Mouse (Mus musculus) right cerebral cortex, postnatal 4 days (tissue): ENCODE data around the gene Tgm3.

Experiments used
- DNase-seq: peaks from one replicate; pipeline ENCODE4 v3.0.0-alpha.2; 2022

The Tgm3 gene

DNA sequence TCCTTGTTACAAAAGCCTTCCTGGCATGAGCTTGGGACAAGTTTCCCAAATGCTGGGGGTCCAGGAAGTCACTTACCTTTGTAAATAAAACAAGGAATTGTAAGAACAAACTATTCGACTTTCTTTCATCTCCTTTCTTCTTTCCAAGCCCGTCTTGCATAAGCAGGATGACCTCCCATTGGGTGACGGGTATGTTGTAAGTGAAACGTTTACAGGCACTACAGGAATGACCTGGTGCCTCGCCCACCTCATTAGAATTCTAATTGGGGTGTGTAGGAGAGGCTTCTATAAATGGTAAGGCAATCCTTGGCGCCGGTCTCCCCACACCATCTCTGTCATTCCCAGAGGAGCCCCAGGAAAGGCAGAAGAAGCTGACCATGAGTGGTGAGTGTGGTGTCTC is at the start of gene Tgm3:
Tgm3 (plus strand) TSS at position 324 of the 400 bp plus-strand sequence.
- DNase-seq, result no peak

DNA sequence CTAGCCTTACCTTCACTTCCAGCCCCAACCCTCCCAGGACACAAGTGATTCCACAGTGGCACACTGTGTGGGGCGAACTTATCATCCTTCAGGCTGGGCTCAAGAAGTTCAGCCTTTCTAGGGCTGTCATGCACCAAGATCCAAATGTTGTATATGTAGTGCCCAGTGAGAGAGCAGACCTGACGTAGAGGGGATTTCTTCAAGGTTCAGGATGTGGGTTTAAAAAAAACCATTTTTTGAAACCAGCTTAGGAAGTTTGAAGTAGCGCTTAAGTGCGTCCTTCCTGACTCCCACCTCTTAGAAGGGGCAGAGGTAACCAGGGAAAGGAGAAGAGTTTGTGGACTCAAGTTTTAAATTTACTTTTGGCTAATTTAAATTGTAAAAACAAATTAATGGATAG is 31.5 kb upstream of the Tgm3 start:
- DNase-seq, result no peak

DNA sequence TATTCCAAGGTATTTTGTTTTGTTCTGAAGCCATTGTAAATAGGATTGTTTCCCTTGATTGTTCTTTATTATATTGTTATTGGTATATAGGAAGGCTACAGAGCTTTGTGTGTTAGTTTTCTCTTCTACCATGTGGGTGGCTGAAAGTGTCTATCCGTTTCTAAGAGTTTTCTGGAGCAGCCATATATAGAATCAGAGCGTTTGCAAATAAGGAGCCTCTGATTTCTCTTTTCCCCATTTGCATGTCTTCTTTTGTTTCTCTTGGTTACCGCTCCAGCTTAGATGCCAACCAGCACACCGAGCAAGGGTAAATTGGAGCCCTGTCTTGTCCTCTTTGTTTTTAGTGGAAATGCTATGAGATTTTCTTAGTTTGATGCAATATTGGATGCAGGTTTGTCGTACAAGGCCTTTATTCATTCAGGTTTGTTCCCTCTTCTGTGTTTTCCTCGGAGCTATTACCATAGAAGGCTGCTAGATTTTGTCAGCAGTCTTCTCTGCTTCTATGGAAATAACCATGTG is 24.6 kb upstream of the Tgm3 start:
- DNase-seq, result no peak

DNA sequence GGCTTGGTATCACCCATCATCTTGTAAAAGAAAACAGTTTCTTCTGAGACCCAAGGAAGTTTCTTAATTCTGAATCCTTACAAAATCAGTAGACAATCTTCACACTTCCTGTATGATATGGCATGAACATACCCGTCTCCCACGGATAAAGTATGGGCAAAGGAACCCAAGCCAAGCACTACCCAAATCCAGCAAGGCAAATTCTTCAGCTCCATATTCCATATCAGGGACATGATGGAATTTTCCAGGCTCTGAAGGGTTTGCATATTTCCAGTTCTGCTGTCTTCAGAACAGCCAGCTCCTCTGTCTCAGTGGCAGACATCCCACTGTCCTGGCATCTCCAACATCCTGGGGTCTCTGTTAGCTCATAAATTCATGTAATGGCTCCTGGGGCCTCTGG is 22.5 kb upstream of the Tgm3 start:
- DNase-seq, result no peak

DNA sequence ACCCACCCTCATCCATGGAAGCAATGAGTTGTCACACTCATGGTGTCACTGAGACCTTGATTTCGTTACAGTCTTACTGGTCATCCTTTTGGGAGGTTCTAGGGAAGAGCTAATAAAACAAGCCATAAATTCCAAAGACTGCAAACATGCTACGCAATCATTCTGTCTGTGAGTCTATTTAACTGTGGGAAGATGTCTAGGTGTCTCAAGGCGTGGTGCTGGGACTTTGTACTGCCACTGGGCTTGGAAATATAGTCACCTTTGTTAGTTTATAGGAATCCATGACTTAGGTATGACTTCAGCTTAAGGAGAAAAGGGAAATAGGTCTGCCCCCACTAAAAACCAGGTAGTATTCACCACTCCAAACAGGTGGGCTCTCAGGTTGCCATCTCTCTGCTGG is 17.7 kb upstream of the Tgm3 start:
- DNase-seq, result no peak

DNA sequence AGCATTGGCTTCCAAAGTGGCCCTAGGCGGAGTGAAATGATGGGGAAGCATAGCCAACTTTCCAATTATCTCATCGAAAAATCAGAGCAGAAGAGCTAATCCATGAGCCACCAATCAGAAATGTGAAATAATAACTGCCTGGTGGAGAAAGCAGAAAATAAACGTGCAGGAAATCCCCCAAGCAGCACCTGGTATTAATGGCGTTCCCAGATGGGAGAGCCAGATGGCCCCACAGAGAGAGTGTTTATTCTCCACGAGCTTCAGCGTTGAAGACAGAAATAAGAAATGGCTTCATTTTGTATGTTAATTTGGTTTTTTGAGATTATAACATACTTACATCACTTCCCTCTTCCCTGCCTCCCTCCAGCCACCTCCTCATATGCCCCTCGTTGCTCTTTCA is 13.7 kb upstream of the Tgm3 start:
- peak; percentile 44 for DNase-seq

DNA sequence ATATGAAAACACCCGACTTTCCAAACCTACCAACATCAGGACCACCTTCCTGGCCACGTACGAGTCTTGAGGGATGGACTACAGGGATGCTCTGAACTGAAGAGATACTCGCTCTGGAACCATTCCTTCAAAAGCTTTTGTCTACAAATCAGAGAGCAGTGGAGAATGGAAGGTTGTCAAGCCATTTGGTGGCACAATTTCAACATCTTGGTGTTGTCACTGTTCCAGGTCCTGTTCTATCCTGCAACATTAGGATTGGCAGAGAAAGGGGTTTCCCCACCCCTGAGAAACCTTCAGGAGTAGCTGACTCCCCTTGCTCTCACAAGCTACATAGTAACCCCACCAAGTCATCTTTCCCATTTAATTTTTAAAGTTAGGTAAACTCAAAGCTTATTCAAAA is 12.9 kb upstream of the Tgm3 start:
- no peak for DNase-seq

DNA sequence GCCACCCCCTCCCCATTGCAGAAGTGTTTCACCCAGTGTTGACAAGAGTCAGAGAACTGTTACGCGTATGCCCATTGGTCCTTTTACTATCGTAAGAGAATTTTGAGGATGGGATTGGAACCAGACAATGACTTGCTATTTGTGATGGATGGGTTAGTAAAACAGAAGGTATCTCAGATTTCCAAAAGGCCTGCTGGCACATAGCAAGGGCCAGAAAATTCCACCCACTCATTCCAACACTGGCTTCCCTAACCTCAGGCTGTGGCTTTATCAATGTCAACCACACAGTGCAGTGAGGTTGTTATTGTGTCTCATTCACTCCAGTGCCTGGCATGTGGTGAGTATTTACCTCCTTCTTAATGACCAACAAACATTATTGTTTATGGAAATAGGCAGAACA is 11.5 kb upstream of the Tgm3 start:
- DNase-seq, result no peak

DNA sequence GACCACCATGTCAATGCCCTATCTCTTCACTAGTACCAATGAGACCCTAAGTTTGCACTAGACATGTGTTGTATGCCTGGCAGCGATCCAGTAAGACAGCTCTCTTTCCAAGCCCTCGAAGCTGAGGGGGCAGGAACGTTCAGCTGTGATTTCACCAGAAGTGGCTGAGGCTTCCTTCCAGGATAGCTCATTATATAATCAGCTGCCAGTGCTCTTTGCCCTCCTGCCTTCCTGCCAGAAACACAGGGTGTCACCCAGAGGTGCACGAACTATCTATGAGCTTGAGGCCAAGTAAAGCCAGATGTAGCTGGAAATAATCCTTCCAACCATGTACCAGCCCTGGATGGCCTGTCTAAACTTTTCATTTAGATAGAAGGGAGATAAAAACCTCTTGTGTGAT is 8.1 kb upstream of the Tgm3 start:
- DNase-seq, result no peak

DNA sequence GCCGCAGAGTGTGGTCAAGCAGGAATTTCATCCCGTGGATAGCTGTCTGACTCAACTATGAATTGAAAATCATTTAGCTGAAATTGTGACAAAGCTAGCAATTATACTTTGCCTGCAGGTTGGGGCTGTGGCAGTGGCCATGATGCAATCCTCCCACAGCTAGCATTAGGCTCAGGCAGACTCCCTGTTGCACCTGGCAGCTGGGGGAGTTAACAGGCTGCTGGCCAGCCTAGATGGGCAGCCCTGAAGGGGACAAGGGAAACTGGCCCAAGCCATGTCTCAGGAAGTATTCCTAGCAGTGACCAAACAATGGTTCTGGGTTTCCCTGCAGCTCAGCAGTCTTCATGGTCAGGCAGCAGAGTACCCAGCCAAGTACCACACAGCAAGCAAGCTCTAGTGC is 2.8 kb upstream of the Tgm3 start:
- DNase-seq, result no peak

DNA sequence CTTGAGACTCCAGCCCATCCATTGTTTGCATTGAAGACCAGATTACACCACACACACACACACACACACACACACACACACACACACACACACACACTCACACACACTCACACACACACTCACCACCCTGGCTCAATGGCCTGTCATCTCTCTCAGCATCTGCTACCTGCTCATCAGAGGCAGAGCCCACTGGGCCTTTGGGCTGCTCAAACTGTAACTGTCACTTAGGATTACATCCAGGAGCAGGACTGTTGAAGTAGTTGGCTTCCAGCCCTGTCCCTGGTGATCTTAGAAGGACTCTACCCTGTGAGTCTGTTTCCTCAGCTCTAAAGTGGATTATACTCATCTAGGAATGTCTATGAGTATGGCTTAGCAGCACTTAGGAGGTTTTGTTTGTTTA is 1.5 kb downstream of the Tgm3 start:
- no peak for DNase-seq

DNA sequence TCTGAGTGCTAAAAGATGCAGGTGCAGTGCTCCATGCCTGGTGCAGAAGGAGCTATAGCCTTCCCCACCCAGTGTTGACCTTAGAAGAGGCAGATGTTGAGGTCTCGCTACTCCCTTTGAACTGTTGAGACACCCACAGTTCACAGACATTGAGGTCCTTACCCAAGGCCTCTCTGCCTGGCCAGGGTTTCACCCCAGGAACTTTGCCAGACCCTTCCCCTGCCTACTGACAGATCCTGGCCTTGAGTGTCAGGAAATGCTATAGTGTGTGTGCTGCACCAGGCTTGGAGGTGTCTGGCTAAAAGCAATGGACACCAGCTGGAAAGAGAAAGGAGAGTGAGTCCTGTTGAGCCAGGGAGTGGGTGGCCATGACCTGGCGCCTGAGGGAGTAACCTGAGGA is 3.0 kb downstream of the Tgm3 start:
- DNase-seq, result no peak

DNA sequence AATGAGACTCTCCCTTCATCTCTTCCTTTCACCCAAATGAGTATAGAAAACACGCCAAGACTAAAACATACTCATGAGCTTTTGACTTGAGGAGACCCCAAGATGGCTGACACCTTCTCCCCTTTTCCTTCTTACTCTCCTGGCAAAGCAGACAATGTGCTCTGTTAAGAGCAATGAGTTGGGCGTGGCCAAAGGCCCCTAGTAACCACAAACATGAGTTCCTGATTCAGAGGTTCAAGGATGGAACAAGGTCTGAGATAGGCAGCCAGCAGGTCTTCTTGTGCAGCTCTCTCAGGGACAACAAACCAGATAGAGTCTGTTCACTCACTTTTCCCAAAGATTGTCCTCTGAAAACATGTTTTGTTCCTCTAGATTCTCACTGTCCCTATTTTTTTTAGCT is 5.9 kb downstream of the Tgm3 start:
- no peak for DNase-seq

DNA sequence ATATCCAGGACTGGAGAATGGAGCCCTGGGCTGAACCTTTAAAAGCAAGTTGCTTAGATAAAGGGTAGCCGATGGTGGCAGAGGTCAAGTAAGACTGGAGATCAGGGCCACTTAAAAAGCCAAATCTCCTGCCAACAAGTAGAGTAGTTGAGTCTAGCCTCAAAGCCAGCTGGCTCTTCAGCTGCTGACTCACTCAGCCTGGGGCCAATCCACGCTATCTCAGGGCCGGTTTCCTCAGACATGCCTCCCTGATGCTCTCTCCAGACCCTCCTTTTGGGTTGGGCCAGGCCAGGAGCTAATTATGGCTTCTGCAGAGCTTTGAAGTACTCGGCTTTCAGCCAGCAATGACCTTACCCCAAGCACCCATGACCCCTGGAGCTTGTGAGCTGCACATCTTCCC is 15.7 kb downstream of the Tgm3 start:
- no peak for DNase-seq

DNA sequence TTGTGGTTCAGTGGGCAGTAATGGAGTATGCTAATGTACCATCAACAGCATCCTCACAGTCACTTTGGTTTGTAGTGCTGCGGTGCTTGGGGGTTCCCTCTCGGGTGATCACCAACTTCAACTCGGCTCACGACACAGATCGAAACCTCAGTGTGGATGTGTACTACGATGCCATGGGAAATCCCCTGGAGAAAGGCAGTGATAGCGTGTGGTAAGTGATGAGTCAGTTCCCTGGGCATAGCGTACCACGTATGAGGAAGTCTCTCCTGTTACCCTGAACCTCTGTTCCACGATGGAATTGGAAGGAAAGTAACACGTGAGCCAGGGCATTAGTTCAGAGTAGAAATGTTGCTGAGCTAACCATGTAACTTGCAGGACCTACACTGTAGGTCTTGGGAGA is 17.7 kb downstream of the Tgm3 start:
- no peak for DNase-seq

DNA sequence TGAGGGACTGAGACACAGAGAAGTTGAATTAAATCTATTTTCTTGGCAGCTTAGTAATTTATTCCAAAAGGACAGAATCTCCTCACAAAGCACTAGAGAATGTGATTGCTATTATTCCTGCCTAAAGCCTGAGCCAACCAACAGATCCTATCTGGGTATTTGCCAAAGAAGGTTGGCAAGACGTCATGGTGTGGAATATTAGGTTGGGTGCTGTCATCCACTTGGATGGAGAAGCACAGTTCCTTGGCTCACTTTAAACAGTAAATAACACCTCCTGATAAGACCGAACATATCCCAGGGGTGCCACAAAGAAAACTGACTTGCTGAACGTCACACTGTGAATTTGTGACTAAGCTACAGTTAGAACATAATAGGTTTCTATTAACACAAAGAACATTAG is 20.5 kb downstream of the Tgm3 start:
- DNase-seq, result no peak

DNA sequence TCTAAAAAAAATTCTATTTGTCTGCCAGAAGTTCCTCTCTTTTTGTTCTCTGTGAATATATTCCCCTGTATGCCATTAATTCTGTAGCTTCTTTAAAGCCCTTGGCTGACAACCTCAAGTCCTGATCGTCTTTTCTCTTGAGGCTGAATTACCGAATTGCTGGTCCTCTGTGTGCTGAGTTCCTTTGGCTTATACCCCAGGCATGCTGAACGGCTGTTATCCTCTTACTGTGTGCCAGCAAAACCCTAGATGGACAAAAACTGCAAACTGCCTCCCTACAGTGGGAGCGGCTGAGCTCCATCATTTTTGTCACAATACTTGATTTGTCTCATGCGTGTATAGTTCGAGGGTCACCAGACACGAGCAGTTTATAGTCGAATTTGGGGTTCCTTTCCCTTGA is 24.7 kb downstream of the Tgm3 start:
- DNase-seq, result no peak

DNA sequence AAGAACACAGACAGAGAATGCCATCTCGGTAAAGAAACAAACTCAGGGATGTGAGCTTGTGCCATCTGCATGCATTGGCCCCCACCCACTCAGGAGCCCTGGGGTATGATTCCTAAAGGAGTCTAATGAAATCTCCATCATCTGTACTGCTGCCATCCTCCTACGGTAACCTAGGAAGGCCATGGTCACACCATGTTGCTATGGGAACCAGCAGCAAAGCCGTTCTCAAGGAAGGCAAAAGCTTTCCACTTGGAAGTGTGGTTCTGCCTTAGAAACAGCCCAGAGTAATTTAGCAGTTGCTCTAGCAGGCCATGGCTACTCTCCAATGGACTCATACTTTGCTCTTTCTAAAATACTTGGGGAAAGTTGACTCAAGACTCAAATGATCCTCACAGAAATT is 26.8 kb downstream of the Tgm3 start:
- no peak for DNase-seq

DNA sequence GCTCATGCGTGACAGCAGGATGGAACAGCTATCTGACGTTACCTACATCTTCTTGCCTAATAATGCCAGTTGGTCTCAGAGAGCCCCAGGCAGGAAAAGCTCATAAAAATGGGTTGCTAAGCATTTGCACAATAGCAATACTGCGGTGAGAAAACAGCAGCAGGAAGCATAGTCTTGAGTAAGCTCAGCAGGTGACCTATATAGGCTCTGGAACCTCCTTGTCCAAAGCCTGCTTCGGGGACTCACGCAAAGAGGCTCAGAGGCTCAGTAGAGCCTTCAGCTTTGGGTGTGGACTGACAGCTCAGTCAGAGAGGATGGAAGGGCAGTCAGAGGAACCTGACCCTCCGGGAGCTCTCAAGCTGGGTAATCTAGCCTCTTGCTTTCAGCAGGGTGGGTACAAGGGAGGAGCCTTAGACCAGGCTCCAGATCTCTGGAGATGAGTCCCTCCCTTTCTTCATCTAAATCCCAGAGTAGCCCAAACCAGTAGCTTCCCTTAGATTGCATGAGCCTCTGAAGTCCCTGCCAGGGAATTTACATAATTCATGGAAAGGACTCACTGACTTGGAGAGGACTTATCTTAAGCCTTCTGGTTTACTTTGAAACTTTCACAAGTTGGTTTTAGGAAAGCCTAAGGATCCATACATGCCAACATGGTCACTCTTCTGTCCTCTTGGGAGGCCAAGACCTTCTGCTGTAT is 28.2 kb downstream of the Tgm3 start:
- no peak for DNase-seq

DNA sequence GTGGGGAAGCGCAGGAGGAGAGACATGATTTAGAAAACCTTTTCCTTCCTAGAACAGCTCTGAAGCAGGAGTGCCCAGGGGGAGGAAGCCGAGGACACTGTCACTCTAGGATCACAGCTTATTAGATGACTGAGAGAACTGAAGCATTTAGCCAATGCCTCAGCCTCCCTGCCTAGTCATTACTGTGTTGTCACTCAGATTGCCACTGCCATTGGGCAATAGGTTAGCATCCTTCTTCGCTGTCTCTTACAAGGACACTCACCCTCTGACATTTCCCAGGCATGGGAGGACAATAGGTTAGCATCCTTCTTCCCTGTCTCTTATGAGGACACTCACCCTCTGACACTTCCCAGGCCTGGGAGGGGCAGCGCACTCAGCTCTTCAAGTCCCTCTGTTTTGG is 31.7 kb downstream of the Tgm3 start:
- DNase-seq, result no peak

DNA sequence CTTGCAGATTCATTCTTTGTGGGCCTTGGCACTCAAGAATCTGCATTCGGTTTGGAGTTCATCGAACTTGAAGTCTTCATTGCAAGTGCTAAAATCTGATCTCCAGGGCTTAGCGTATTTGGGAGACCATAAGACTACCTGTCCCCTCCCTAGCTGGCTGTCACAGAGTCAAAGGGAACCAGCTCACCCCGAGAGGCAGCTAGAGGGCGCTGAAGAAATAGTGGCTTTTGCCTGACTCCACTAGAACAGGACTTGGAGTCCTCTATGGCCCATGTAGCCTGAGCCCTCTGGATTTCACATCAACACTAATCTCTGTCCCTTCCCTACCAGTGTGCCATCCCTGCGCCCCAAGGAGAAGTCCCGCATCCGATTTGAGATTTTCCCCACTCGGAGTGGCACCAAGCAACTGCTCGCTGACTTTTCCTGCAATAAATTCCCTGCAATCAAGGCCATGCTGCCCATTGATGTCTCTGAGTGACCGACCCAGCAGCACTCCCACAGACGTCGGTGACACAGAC is 35.8 kb downstream of the Tgm3 start:
- DNase-seq, result no peak

DNA sequence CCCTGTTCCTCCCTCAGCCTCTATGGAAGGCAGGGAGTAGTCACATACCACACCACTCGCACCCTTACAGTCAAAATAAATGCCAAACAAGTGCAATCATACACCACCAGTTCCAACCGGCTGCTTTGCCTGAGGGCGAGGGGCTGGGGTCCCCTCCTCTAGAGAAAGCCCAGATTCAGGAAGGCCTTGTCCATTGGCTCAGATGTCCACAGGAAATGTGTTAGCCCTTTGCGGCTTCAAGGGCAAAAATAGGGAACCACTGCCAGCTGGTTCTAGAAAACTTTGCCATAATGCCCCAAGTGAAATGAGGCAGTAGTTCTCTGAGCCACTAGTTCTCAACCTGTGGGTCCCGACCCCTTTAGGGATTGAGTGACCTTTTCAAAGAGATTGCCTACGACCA is 36.6 kb downstream of the Tgm3 start:
- DNase-seq, result no peak

DNA sequence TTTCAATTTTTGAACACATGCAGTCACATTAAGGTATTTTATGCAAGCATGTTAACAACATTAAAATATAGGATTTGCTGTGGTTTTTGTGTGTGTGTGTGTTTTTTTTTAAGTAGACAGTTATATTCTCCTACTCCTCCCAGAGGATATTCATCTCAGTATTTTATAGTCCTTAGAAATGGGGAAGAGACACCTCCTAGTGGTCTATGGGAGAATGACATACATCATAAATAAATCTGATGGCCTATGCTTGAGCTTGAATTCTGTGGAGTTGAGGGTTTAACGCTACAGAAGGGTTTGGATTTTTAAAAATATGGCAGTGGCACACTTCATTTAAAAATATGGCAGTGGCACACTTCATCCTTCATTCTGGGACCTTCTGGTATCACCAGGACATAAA is 46.0 kb downstream of the Tgm3 start:
- DNase-seq, result no peak

DNA sequence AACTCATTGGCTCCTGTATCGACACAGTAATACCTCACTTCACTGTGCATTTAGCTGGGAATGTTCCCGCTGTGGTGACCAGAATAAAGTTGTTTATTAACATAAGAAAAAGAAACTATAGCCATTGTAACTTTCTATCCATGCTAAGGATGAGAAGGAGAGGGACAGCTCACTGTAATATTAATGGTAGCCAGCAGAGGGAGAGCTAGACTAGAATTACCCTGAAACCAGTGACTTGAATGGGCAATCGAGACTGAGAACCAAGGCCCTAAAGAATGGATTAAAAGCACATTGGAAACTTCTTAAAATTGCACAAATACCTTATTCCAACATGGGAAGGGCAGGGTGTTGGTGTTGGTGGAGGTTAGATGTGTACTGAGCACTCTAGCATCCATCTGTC is 56.1 kb downstream of the Tgm3 start:
- DNase-seq, result peak; percentile 33

DNA sequence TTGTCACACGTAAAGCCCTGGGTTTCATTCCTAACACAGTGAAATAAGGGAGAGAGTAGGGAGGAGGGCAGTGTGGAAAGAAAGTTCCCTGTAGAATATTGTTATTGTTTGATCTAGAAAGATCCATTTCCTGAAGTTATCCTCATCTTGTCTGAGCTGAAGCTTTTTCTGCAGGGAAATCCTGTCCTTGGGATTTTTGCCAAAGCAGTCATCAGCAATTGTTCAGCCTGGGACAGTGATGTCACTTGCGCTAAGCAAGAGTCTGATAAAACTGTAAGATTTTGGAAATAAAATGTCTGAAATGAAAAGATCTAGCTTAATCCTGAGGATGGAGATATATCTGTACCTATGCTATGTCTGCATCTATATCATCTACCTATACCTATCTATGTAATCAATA is 58.2 kb downstream of the Tgm3 start:
- no peak for DNase-seq
